Mouse (Mus musculus): ENCODE measurements around the gene Zbtb49.

Zbtb49 gene

GRCm38 (mm10) chr5:38196821-38197481 is 23.3 kb downstream of the Zbtb49 start:
- no peak for DNase-seq (ENCODE audit: extremely low read depth, insufficient read length, low spot score)

GRCm38 (mm10) chr5:38195941-38196340 is 24.3 kb downstream of the Zbtb49 start:
- DNase-seq (ENCODE audit: extremely low read depth, insufficient read length, low spot score), result no peak

GRCm38 (mm10) chr5:38194946-38195345 is 25.3 kb downstream of the Zbtb49 start:
- DNase-seq (ENCODE audit: extremely low read depth, insufficient read length, low spot score), result no peak

GRCm38 (mm10) chr5:38190907-38191306 is 29.4 kb downstream of the Zbtb49 start:
- no peak for DNase-seq (ENCODE audit: extremely low read depth, insufficient read length, low spot score)

GRCm38 (mm10) chr5:38187006-38187405 is 33.3 kb downstream of the Zbtb49 start:
- DNase-seq (ENCODE audit: extremely low read depth, insufficient read length, low spot score), result no peak

- no peak for DNase-seq (ENCODE audit: extremely low read depth, insufficient read length, low spot score)
Measured at GRCm38 (mm10) chr5:38184688-38185285, 35.5 kb downstream of the Zbtb49 start.

GRCm38 (mm10) chr5:38174256-38174912 is 45.9 kb downstream of the Zbtb49 start:
- DNase-seq (ENCODE audit: extremely low read depth, insufficient read length, low spot score), result no peak

- no peak for DNase-seq (ENCODE audit: extremely low read depth, insufficient read length, low spot score)
Measured at GRCm38 (mm10) chr5:38173766-38174165, 46.5 kb downstream of the Zbtb49 start.

- DNase-seq (ENCODE audit: extremely low read depth, insufficient read length, low spot score), result no peak
Measured at GRCm38 (mm10) chr5:38168497-38168896, 51.8 kb downstream of the Zbtb49 start.

- no peak for DNase-seq (ENCODE audit: extremely low read depth, insufficient read length, low spot score)
Measured at GRCm38 (mm10) chr5:38159634-38160413, 60.4 kb downstream of the Zbtb49 start, which contains the start of gene Nsg1. TSS of gene Nsg1 (minus strand) at chr5:38159907.

- no peak for DNase-seq (ENCODE audit: extremely low read depth, insufficient read length, low spot score)
Measured at GRCm38 (mm10) chr5:38158947-38159633, 61.2 kb downstream of the Zbtb49 start.

GRCm38 (mm10) chr5:38158501-38158946 is 61.7 kb downstream of the Zbtb49 start:
- DNase-seq (ENCODE audit: extremely low read depth, insufficient read length, low spot score), result no peak

GRCm38 (mm10) chr5:38157481-38158020 is 62.7 kb downstream of the Zbtb49 start:
- DNase-seq (ENCODE audit: extremely low read depth, insufficient read length, low spot score), result no peak

- DNase-seq (ENCODE audit: extremely low read depth, insufficient read length, low spot score), result no peak
Measured at GRCm38 (mm10) chr5:38153636-38154035, 66.6 kb downstream of the Zbtb49 start.

GRCm38 (mm10) chr5:38152201-38153108 is 67.8 kb downstream of the Zbtb49 start:
- no peak for DNase-seq (ENCODE audit: extremely low read depth, insufficient read length, low spot score)

GRCm38 (mm10) chr5:38151264-38151663 is 69.0 kb downstream of the Zbtb49 start:
- DNase-seq (ENCODE audit: extremely low read depth, insufficient read length, low spot score), result no peak

- DNase-seq (ENCODE audit: extremely low read depth, insufficient read length, low spot score), result no peak
Measured at GRCm38 (mm10) chr5:38146524-38146923, 73.7 kb downstream of the Zbtb49 start.

- DNase-seq (ENCODE audit: extremely low read depth, insufficient read length, low spot score), result no peak
Measured at GRCm38 (mm10) chr5:38140893-38141292, 79.4 kb downstream of the Zbtb49 start.
